Mouse (Mus musculus) gastrocnemius, adult 2 months (tissue): Measurements from ENCODE around the gene B4galt4. TPM values are rescaled to one million over a fixed set of nuclear protein-coding genes. Genes with fewer than 3 reads are reported as not detected.
A peak's percentile ranks its signal among the peaks of the same experiment; 100 is the strongest.

Experiments used
- DNase-seq: peaks from one replicate; pipeline ENCODE4 v3.0.0; 2022
- H3K27ac ChIP-seq: fragments of 200-600 bp; 2 replicates; pipeline ENCODE4 v1.8.1; 2022; ENCODE audit warnings: mild to moderate bottlenecking
- H3K4me3 ChIP-seq: fragments of 200-600 bp; 2 replicates; pipeline ENCODE4 v1.8.1; 2022; ENCODE audit warnings: mild to moderate bottlenecking, moderate library complexity
- CTCF ChIP-seq: fragments of 200-600 bp; IDR thresholded peaks from 2 replicates; pipeline ENCODE4 v1.8.1; 2022; ENCODE audit warnings: antibody characterized with exemption, mild to moderate bottlenecking, moderate library complexity
- intact Hi-C: fragments of 180-260 bp; cut with DNase I; formaldehyde crosslinking; loops from one replicate; pipeline ENCODE4 v1.15.1; 2025
- total RNA-seq, 2 experiments: library from RNA; stranded (reverse); gene quantifications; 2 replicates each; pipeline ENCODE4 v1.2.3; 2021

B4galt4 gene
- total RNA-seq, 2 experiments from 2014 or later = 3.3 to 7.0 TPM

GRCm38 (mm10) chr16:38761972-38762371 is 19.9 kb downstream of the B4galt4 start:
- DNase-seq = no peak
- intact Hi-C loops = no loop called here
- no peak for TF ChIP-seq CTCF
- H3K4me3 ChIP-seq = no peak overlapping the region
- no peak overlapping the region for H3K27ac ChIP-seq

- TF ChIP-seq CTCF = no peak
- no peak overlapping the region for H3K27ac ChIP-seq
- intact Hi-C loops = no loop called here
- no peak overlapping the region for H3K4me3 ChIP-seq
- no peak for DNase-seq
Measured at GRCm38 (mm10) chr16:38762401-38762800, 20.3 kb downstream of the B4galt4 start.

- TF ChIP-seq CTCF = no peak
- Histone ChIP-seq H3K27ac (peak overlapping the region; percentile 35; the same call in 1 of the 2 replicates), H3K4me3 (no peak overlapping the region)
- DNase-seq = no peak
- intact Hi-C loops = no loop called here
Measured at GRCm38 (mm10) chr16:38763508-38763907, 21.4 kb downstream of the B4galt4 start.

GRCm38 (mm10) chr16:38766671-38767070 is 24.6 kb downstream of the B4galt4 start:
- no peak overlapping the region for H3K4me3 ChIP-seq
- no peak overlapping the region for H3K27ac ChIP-seq
- TF ChIP-seq CTCF = no peak
- intact Hi-C loops = no loop called here
- DNase-seq = no peak

GRCm38 (mm10) chr16:38767761-38768160 is 25.7 kb downstream of the B4galt4 start:
- no peak for DNase-seq
- no peak overlapping the region for H3K27ac ChIP-seq
- TF ChIP-seq CTCF = no peak
- no peak overlapping the region for H3K4me3 ChIP-seq
- intact Hi-C loops = no loop called here

GRCm38 (mm10) chr16:38768386-38768785 is 26.3 kb downstream of the B4galt4 start:
- intact Hi-C loops = no loop called here
- Histone ChIP-seq H3K27ac (no peak overlapping the region), H3K4me3 (no peak overlapping the region)
- DNase-seq = no peak
- no peak for TF ChIP-seq CTCF

- no peak for TF ChIP-seq CTCF
- Histone ChIP-seq H3K27ac (no peak overlapping the region), H3K4me3 (no peak overlapping the region)
Measured at GRCm38 (mm10) chr16:38769529-38769928, 27.5 kb downstream of the B4galt4 start.

GRCm38 (mm10) chr16:38771145-38771544 is 29.1 kb downstream of the B4galt4 start:
- no peak for DNase-seq
- Histone ChIP-seq H3K27ac (no peak overlapping the region), H3K4me3 (no peak overlapping the region)
- no peak for TF ChIP-seq CTCF
- intact Hi-C loops = no loop called here

More at GRCm38 (mm10) chr16:38769529-38769928, 27.5 kb downstream of the B4galt4 start:
- intact Hi-C loops = no loop called here
- DNase-seq = no peak

GRCm38 (mm10) chr16:38772906-38773496 is 30.9 kb downstream of the B4galt4 start:
- Histone ChIP-seq H3K27ac (no peak overlapping the region), H3K4me3 (no peak overlapping the region)
- no peak for TF ChIP-seq CTCF
- intact Hi-C loops = no loop called here
- no peak for DNase-seq

GRCm38 (mm10) chr16:38774964-38775746 is 33.1 kb downstream of the B4galt4 start:
- no peak overlapping the region for H3K27ac ChIP-seq
- no peak for TF ChIP-seq CTCF
- DNase-seq = no peak
- H3K4me3 ChIP-seq = no peak overlapping the region
- intact Hi-C loops = no loop called here

GRCm38 (mm10) chr16:38776342-38776741 is 34.3 kb downstream of the B4galt4 start:
- intact Hi-C loops = no loop called here
- Histone ChIP-seq H3K4me3 (no peak overlapping the region), H3K27ac (no peak overlapping the region)
- TF ChIP-seq CTCF = peak; percentile 18; the same call in 1 of the 2 replicates
- DNase-seq = no peak

- H3K27ac ChIP-seq = no peak overlapping the region
- DNase-seq = no peak
- no peak for TF ChIP-seq CTCF
- no peak overlapping the region for H3K4me3 ChIP-seq
- intact Hi-C loops = no loop called here
Measured at GRCm38 (mm10) chr16:38780960-38781572, 39.0 kb downstream of the B4galt4 start.

GRCm38 (mm10) chr16:38781946-38782345 is 39.9 kb downstream of the B4galt4 start:
- Histone ChIP-seq H3K4me3 (no peak overlapping the region), H3K27ac (no peak overlapping the region)
- intact Hi-C loops = no loop called here
- no peak for TF ChIP-seq CTCF
- no peak for DNase-seq
